In the genomic region with DNA sequence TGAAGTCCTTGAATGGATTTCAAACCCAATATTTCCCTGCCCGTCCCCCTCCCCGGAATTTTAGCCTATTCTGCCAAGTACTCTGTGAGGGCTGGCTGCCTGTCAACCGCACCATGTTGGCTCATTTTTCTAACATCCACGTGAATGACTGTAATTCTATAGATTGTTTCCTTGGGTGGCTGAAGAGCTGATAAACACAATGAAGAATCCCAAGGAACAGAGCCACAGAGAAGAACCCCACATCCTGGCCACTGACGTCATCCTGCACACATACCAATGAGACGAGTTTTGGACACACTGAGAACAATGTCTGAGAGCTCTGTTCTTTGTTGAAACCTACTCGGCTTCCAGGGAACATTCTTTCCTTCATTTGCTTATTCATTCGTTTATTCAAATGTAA, we compare ENCODE assay signal across 14 mouse cellular contexts.
DNase-seq lines count a peak whose midpoint lies in the region; ATAC-seq and TF ChIP-seq lines count a peak whose summit lies in the region.
"Had no signal": no experiment of that assay in that cellular context is flagged by ENCODE, and none has a peak within 500 bp of the region (broad histone marks: within the 10 kb centered on the region; RNA-seq: fewer than 3 reads in every experiment).

No protein-coding gene starts in this region.

- ATAC-seq in forebrain, postnatal 0 days = no peak
- ATAC-seq in lung, embryonic 14.5 days (ENCODE audit: insufficient read depth) = no peak
- peak; percentile 50; the same call in 1 of the 2 replicates for ATAC-seq in stomach, postnatal 0 days (ENCODE audit: low FRiP score, low TSS enrichment)
- ATAC-seq in activated CD4-positive, CD25-positive, alpha-beta regulatory T cell, adult 4 months = no peak

- no peaks in the 10 kb centered on the region for H3K9me3 ChIP-seq in forebrain, embryonic 10.5 days
- no peaks in the 10 kb centered on the region for H3K9me3 ChIP-seq in forebrain, postnatal 0 days (ENCODE audit: low read length)
- H3K9me3 ChIP-seq in lung, embryonic 14.5 days (ENCODE audit: low read depth, low read length) = no peaks in the 10 kb centered on the region
- H3K9me3 ChIP-seq in stomach, postnatal 0 days (ENCODE audit: control insufficient read depth, low read length) = no peaks in the 10 kb centered on the region
- H3K9me3 ChIP-seq: lung, embryonic 15.5 days had no signal

- no peak for TF ChIP-seq CTCF in forebrain, postnatal 0 days (IDR thresholded peaks at IDR 0.05; ENCODE audit: low read depth)
- no peak for TF ChIP-seq CTCF in lung, embryonic 14.5 days (IDR thresholded peaks at IDR 0.05; ENCODE audit: low read depth)
- TF ChIP-seq CTCF in stomach, postnatal 0 days (IDR thresholded peaks at IDR 0.05; ENCODE audit: low read depth) = no peak

- H3K36me3 ChIP-seq in forebrain, embryonic 10.5 days (replicated peaks) = peaks cover 93% of the 10 kb centered on the region
- H3K36me3 ChIP-seq in forebrain, postnatal 0 days (ENCODE audit: insufficient read depth) = no peaks in the 10 kb centered on the region
- peaks cover 7% of the 10 kb centered on the region; the same call in 1 of the 2 replicates for H3K36me3 ChIP-seq in lung, embryonic 14.5 days (ENCODE audit: insufficient read depth)
- H3K36me3 ChIP-seq in stomach, postnatal 0 days (ENCODE audit: control insufficient read depth, insufficient read depth, low read length) = no peaks in the 10 kb centered on the region
- H3K36me3 ChIP-seq: lung, embryonic 15.5 days had no signal

- TF ChIP-seq EP300 in stomach, postnatal 0 days (optimal IDR thresholded peaks at IDR 0.05) = no peak

- H3K4me1 ChIP-seq in forebrain, embryonic 10.5 days = peaks cover 91% of the 10 kb centered on the region
- H3K4me1 ChIP-seq in forebrain, postnatal 0 days (ENCODE audit: insufficient read depth) = no peaks in the 10 kb centered on the region
- peaks cover 20% of the 10 kb centered on the region for H3K4me1 ChIP-seq in lung, embryonic 14.5 days (ENCODE audit: insufficient read depth)
- H3K4me1 ChIP-seq in stomach, postnatal 0 days (replicated peaks; ENCODE audit: control insufficient read depth, insufficient read depth) = peaks cover 8% of the 10 kb centered on the region

- no peak overlapping the region for H3K4me3 ChIP-seq in forebrain, embryonic 10.5 days
- no peak overlapping the region for H3K4me3 ChIP-seq in forebrain, postnatal 0 days (ENCODE audit: low read depth, low read length)
- no peak overlapping the region for H3K4me3 ChIP-seq in lung, embryonic 14.5 days (ENCODE audit: low read depth, low read length)
- H3K4me3 ChIP-seq in stomach, postnatal 0 days (ENCODE audit: low read depth, low read length) = no peak overlapping the region
- H3K4me3 ChIP-seq: left cerebral cortex, adult 2 months; lung, embryonic 15.5 days had no signal

- no peak overlapping the region for H3K4me2 ChIP-seq in forebrain, postnatal 0 days (ENCODE audit: low read depth)
- no peak overlapping the region for H3K4me2 ChIP-seq in lung, embryonic 14.5 days
- H3K4me2 ChIP-seq in stomach, postnatal 0 days (replicated peaks; ENCODE audit: low read depth) = no peak overlapping the region
- H3K4me2 ChIP-seq: lung, embryonic 15.5 days had no signal

- DNase-seq in forebrain, embryonic 10.5 days (ENCODE audit: extremely low spot score, low spot score) = no peak
- DNase-seq in forebrain, postnatal 0 days = no peak
- peak; percentile 57 for DNase-seq in lung, embryonic 14.5 days
- DNase-seq in lung, postnatal 25 days (ENCODE audit: low spot score) = no peak
- peak; percentile 74 for DNase-seq in fibroblast of lung, adult 2 months (ENCODE audit: low read depth)
- DNase-seq in stomach, postnatal 0 days (ENCODE audit: low spot score) = no peak
- no peak for DNase-seq in lung, postnatal 4 days
- DNase-seq: adrenal gland, adult 8-10 months; cerebellum, postnatal 25 days; kidney, adult 8-10 months; liver had no signal

- H3K9ac ChIP-seq in forebrain, postnatal 0 days = no peak overlapping the region
- H3K9ac ChIP-seq in lung, embryonic 14.5 days = no peak overlapping the region
- H3K9ac ChIP-seq in stomach, postnatal 0 days (ENCODE audit: low read length) = no peak overlapping the region
- H3K9ac ChIP-seq: lung, embryonic 15.5 days had no signal

- 0 out of 2 replicates have a peak overlapping the region, but pooled peaks have one; percentile 30 for H3K27ac ChIP-seq in forebrain, embryonic 10.5 days
- H3K27ac ChIP-seq in forebrain, postnatal 0 days (ENCODE audit: low read depth, low read length) = no peak overlapping the region
- peak overlapping the region; percentile 27; the same call in 1 of the 2 replicates for H3K27ac ChIP-seq in lung, embryonic 14.5 days (ENCODE audit: low read depth)
- H3K27ac ChIP-seq in stomach, postnatal 0 days (replicated peaks) = no peak overlapping the region
- H3K27ac ChIP-seq: left cerebral cortex, adult 2 months; lung, embryonic 15.5 days had no signal

- no peaks in the 10 kb centered on the region for H3K27me3 ChIP-seq in forebrain, embryonic 10.5 days (ENCODE audit: poor library complexity, severe bottlenecking)
- peaks cover 11% of the 10 kb centered on the region for H3K27me3 ChIP-seq in forebrain, postnatal 0 days (ENCODE audit: insufficient read depth, low read length)
- no peaks in the 10 kb centered on the region for H3K27me3 ChIP-seq in lung, embryonic 14.5 days (ENCODE audit: insufficient read depth, low read length)
- no peaks in the 10 kb centered on the region for H3K27me3 ChIP-seq in stomach, postnatal 0 days (ENCODE audit: control insufficient read depth, insufficient read depth, low read length)
- H3K27me3 ChIP-seq: lung, embryonic 15.5 days had no signal

- 79% methylated on average over 8 of the region's 8 CpGs for WGBS in forebrain, embryonic 10.5 days
- WGBS in forebrain, postnatal 0 days = 11% methylated on average over 8 of the region's 8 CpGs
- 36% methylated on average over 8 of the region's 8 CpGs for WGBS in lung, embryonic 14.5 days
- 38% methylated on average over 8 of the region's 8 CpGs for WGBS in stomach, postnatal 0 days

Comparison
In these comparisons a context has a peak if more than half of its experiments do, and no peak if none do; other contexts are left out.
1. DNase-seq: peak in lung, embryonic 14.5 days (single experiment) and fibroblast of lung, adult 2 months (single experiment); none in forebrain, embryonic 10.5 days (single experiment), forebrain, postnatal 0 days (single experiment), lung, postnatal 25 days (single experiment), stomach, postnatal 0 days (single experiment) and lung, postnatal 4 days (0 of 2).
2. H3K27ac ChIP-seq: peak in forebrain, embryonic 10.5 days (single experiment) and lung, embryonic 14.5 days (single experiment); none in forebrain, postnatal 0 days (single experiment) and stomach, postnatal 0 days (single experiment).